Mouse (Mus musculus) lung, postnatal 0 days (tissue): Measurements from ENCODE around the gene Asic3. TPM values are rescaled to one million over a fixed set of nuclear protein-coding genes. Genes with fewer than 3 reads are reported as not detected.

Experiments used
- ATAC-seq: fragments of 200-750 bp; cut with Nextera tagmentation; 2 replicates; pipeline ENCODE4 v1.8.0; 2017; ENCODE audit warnings: moderate library complexity
- DNase-seq: peaks from one replicate; pipeline ENCODE4 v3.0.0-alpha.2; 2016; ENCODE audit warnings: low spot score
- H3K27ac ChIP-seq: fragments of 300-500 bp; sonication (generic); 2 replicates; pipeline ENCODE4 v1.5.1; 2014; ENCODE audit warnings: antibody characterized with exemption, mild to moderate bottlenecking, low read length, mixed read lengths
- H3K27me3 ChIP-seq: fragments of 300-500 bp; sonication (generic); replicated peaks from 2 replicates; pipeline ENCODE4 v1.6.1; 2014; ENCODE audit warnings: low read length, mixed read lengths; ENCODE audit not compliant: insufficient read depth
- H3K36me3 ChIP-seq: fragments of 300-500 bp; sonication (generic); 2 replicates; pipeline ENCODE4 v1.6.1; 2014; ENCODE audit warnings: low read length, mixed read lengths; ENCODE audit not compliant: insufficient read depth
- H3K4me1 ChIP-seq: fragments of 300-500 bp; sonication (generic); 2 replicates; pipeline ENCODE4 v1.6.1; 2014; ENCODE audit warnings: antibody characterized with exemption, low read depth, low read length, mixed read lengths; ENCODE audit not compliant: insufficient read depth
- H3K4me2 ChIP-seq: fragments of 300-500 bp; sonication (generic); replicated peaks from 2 replicates; pipeline ENCODE4 v1.6.1; 2014; ENCODE audit warnings: low read depth, mild to moderate bottlenecking, low read length, moderate library complexity, mixed read lengths
- H3K4me3 ChIP-seq: fragments of 300-500 bp; sonication (generic); 2 replicates; pipeline ENCODE4 v1.5.1; 2014; ENCODE audit warnings: low read depth, low read length
- H3K9ac ChIP-seq: fragments of 300-500 bp; sonication (generic); replicated peaks from 2 replicates; pipeline ENCODE4 v1.6.1; 2014; ENCODE audit warnings: low read depth, mild to moderate bottlenecking
- H3K9me3 ChIP-seq: fragments of 300-500 bp; sonication (generic); 2 replicates; pipeline ENCODE4 v1.6.1; 2016; ENCODE audit warnings: low read length, mixed read lengths
- CTCF ChIP-seq: IDR thresholded peaks from 2 replicates; pipeline ENCODE4 v1.5.1; 2016; ENCODE audit warnings: antibody characterized with exemption, mild to moderate bottlenecking
- EP300 ChIP-seq: IDR thresholded peaks from 2 replicates; pipeline ENCODE4 v1.6.1; 2016; ENCODE audit warnings: antibody characterized with exemption, mild to moderate bottlenecking, control low read depth
- WGBS: fragments of 180-500 bp; shearing (Covaris S2); extraction: QIAGEN DNeasy Blood & Tissue Kit; methylation state at CpG from one replicate; pipeline ENCODE4 v1.1.7; 2014; 5-methylcytosine and 5-hydroxymethylcytosine counted together
- polyA plus RNA-seq: library from polyadenylated mRNA; unstranded; fragments of >200 nt; fragmentation: Nextera tagmentation; extraction: Ambion mirVana; gene quantifications from 2 replicates; pipeline ENCODE4 v1.2.1, GENCODE M21; 2015

Asic3 gene
- polyA plus RNA-seq, 1 experiment from 2014 or later, result 0.07 TPM

GRCm38 (mm10) chr5:24442029-24442428, 28.8 kb downstream of the Asic3 start:
- Histone ChIP-seq H3K9ac (no peak overlapping the region), H3K27me3 (no peaks in the 10 kb centered on the region), H3K4me1 (peaks cover 10% of the 10 kb centered on the region), H3K9me3 (no peaks in the 10 kb centered on the region), H3K27ac (no peak overlapping the region), H3K4me3 (no peak overlapping the region), H3K36me3 (peaks cover 25% of the 10 kb centered on the region), H3K4me2 (no peak overlapping the region)
- DNase-seq, result no peak
- WGBS, result 82% methylated on average over 9 of the region's 9 CpGs
- ATAC-seq, result no peak
- TF ChIP-seq CTCF (no peak), EP300 (no peak)

- H3K4me1 ChIP-seq, result peaks cover 18% of the 10 kb centered on the region
- ATAC-seq (no peak), DNase-seq (no peak)
- no peak overlapping the region for H3K9ac ChIP-seq
- peaks cover 25% of the 10 kb centered on the region for H3K36me3 ChIP-seq
- TF ChIP-seq EP300 (no peak), CTCF (no peak)
- H3K4me3 ChIP-seq, result no peak overlapping the region
- no peak overlapping the region for H3K4me2 ChIP-seq
- no peaks in the 10 kb centered on the region for H3K9me3 ChIP-seq
- no peaks in the 10 kb centered on the region for H3K27me3 ChIP-seq
- H3K27ac ChIP-seq, result no peak overlapping the region
- WGBS, result 86% methylated on average over 7 of the region's 7 CpGs
Observed at GRCm38 (mm10) chr5:24443204-24443603, 30.0 kb downstream of the Asic3 start.

GRCm38 (mm10) chr5:24443927-24444326, 30.7 kb downstream of the Asic3 start:
- TF ChIP-seq EP300 (no peak), CTCF (no peak)
- ATAC-seq (no peak), DNase-seq (no peak)
- Histone ChIP-seq H3K27me3 (no peaks in the 10 kb centered on the region), H3K4me1 (peaks cover 18% of the 10 kb centered on the region), H3K36me3 (peaks cover 19% of the 10 kb centered on the region), H3K9ac (no peak overlapping the region), H3K27ac (no peak overlapping the region), H3K4me2 (peak overlapping the region; percentile 85), H3K9me3 (no peaks in the 10 kb centered on the region), H3K4me3 (peak overlapping the region; percentile 72; the same call in 1 of the 2 replicates)
- 84% methylated on average over 12 of the region's 12 CpGs for WGBS

GRCm38 (mm10) chr5:24444746-24445427, 31.7 kb downstream of the Asic3 start, which contains the start of gene Fastk:
Gene Fastk (minus strand): TSS chr5:24445287.
- Histone ChIP-seq H3K9ac (peak within 1 kb of the TSS; percentile 70), H3K27me3 (no peaks in the 10 kb centered on the region), H3K36me3 (peaks cover 10% of the 10 kb centered on the region; the same call in 1 of the 2 replicates), H3K27ac (peak within 1 kb of the TSS; percentile 90), H3K4me3 (peak within 1 kb of the TSS; percentile 72), H3K4me2 (peak within 1 kb of the TSS; percentile 85), H3K4me1 (peaks cover 18% of the 10 kb centered on the region), H3K9me3 (no peaks in the 10 kb centered on the region)
- TF ChIP-seq EP300 (no peak), CTCF (0 out of 2 replicates have a peak, but pooled peaks have one; percentile 3)
- WGBS, result under 1% methylated on average over 53 of the region's 60 CpGs
- DNase-seq (peak; percentile 97), ATAC-seq (peak; percentile 89)

GRCm38 (mm10) chr5:24445428-24446080, 32.4 kb downstream of the Asic3 start:
- ATAC-seq (peak; percentile 1; the same call in 1 of the 2 replicates), DNase-seq (no peak)
- Histone ChIP-seq H3K9me3 (no peaks in the 10 kb centered on the region), H3K4me3 (peak overlapping the region; percentile 72), H3K36me3 (peaks cover 3% of the 10 kb centered on the region; the same call in 1 of the 2 replicates), H3K27ac (peak overlapping the region; percentile 90), H3K27me3 (no peaks in the 10 kb centered on the region), H3K9ac (peak overlapping the region; percentile 32; the same call in 1 of the 2 replicates), H3K4me1 (peaks cover 18% of the 10 kb centered on the region), H3K4me2 (peak overlapping the region; percentile 85)
- TF ChIP-seq EP300 (no peak), CTCF (peak; percentile 39; the same call in 1 of the 2 replicates)
- 55% methylated on average over 20 of the region's 20 CpGs for WGBS

- H3K4me1 ChIP-seq, result peaks cover 18% of the 10 kb centered on the region
- H3K4me3 ChIP-seq, result no peak overlapping the region
- no peaks in the 10 kb centered on the region for H3K9me3 ChIP-seq
- no peak for DNase-seq
- no peak for TF ChIP-seq EP300
- TF ChIP-seq CTCF, result no peak
- H3K27ac ChIP-seq, result no peak overlapping the region
- H3K36me3 ChIP-seq, result no peaks in the 10 kb centered on the region
- H3K27me3 ChIP-seq, result no peaks in the 10 kb centered on the region
- H3K4me2 ChIP-seq, result no peak overlapping the region
- ATAC-seq, result no peak
- WGBS, result 89% methylated on average over 7 of the region's 7 CpGs
- H3K9ac ChIP-seq, result no peak overlapping the region
Observed at GRCm38 (mm10) chr5:24446630-24447029, 33.4 kb downstream of the Asic3 start.
